Mouse (Mus musculus): Measurements from ENCODE around the gene Ssbp2. TPM values are rescaled to one million over a fixed set of nuclear protein-coding genes. Genes with fewer than 3 reads are reported as not detected.

Ssbp2 gene
- polyA plus RNA-seq, 1 experiment: 119 TPM

DNA sequence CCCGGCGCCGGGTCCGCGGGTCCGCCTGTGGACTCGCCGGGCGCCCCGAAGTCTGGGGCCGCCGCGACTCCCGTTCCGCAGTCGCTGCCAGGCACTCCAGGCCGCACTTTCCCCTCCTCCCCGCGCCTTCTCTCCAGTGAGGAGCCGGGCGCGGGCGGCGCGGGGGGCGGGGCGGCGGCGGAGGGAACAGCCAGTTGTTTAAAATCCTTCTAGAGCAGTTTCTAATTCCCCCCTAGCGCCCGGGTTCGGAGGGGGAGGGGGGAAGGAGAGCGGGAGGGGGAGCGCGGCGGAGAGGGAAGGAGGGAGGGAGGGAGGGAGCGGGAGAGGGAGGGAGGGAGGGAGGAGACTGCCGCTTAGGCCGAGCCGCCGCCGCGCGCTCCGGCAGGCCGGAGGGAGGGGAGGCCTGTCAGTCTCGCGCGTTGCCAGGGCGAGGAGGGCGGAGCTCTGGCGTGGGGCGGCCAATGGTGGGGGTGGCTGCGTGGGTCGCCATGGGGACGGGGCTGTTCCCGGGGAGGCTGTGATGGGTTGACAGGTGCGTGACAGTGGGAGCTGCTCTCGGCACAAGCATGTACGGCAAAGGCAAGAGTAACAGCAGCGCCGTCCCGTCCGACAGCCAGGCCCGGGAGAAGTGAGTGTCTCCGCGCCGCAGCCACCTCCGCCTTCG lies 670 bp downstream of the Ssbp2 start:
- DNase-seq (ENCODE audit: extremely low spot score in 1 of 2, low spot score in 1 of 2): peak; percentile 97 to 100

- DNase-seq (ENCODE audit: extremely low spot score in 1 of 2, low spot score in 1 of 2): no peak
Measured at GRCm38 (mm10) chr13:91461299-91461698, 1.2 kb downstream of the Ssbp2 start.

- DNase-seq (ENCODE audit: extremely low spot score in 1 of 2, low spot score in 1 of 2): peak in 1 of 2 experiments; percentile 34
Measured at GRCm38 (mm10) chr13:91461711-91462351, 1.7 kb downstream of the Ssbp2 start.

DNA sequence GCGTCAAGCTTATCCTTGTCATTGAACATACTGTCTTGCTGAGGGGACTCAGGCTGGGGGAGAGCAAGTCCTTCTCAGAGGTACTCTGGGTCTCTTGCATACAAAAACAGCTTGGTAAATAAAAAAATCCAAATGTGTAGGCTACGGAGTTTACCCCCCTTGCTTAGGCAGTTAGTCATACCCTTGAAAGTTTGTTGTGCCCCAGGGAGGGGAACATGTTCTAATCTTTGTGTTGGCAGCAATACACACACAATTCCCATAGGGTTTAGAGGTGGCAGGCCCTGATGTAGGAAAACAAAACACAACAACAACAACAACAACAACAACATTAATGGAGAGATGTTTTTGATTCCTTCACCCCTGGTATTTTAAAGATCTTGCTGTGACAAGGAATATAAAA lies 2.3 kb downstream of the Ssbp2 start:
- DNase-seq (ENCODE audit: extremely low spot score in 1 of 2, low spot score in 1 of 2): no peak

DNA sequence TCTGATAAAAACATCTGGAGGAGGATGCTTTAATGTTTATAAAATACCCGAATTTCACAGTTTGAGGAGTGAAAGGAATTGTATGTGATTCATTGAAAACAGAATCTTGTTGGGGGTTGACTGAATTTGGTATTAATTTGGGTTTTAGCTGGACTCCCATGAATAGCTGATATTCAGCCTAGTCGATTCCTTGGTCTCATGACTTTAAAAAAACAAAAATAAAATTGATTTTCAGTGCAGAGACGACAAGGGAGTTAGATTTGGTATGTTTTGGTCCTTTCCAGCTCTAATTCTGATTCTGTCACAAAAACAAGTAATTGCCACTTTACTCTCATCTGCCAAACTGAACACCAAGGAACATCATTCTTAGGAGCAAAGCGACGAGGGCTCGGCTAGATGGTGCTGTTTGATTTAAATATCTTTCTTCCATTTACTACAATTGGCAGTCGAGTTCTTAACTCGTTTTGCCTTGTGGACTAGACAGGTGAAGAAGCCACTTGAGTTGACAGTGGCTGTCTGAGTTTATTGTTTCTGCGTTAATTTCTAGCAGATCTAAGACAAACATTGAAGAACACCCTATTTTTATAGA lies 2.9 kb downstream of the Ssbp2 start:
- peak in 1 of 2 experiments; percentile 67 for DNase-seq (ENCODE audit: extremely low spot score in 1 of 2, low spot score in 1 of 2)

DNA sequence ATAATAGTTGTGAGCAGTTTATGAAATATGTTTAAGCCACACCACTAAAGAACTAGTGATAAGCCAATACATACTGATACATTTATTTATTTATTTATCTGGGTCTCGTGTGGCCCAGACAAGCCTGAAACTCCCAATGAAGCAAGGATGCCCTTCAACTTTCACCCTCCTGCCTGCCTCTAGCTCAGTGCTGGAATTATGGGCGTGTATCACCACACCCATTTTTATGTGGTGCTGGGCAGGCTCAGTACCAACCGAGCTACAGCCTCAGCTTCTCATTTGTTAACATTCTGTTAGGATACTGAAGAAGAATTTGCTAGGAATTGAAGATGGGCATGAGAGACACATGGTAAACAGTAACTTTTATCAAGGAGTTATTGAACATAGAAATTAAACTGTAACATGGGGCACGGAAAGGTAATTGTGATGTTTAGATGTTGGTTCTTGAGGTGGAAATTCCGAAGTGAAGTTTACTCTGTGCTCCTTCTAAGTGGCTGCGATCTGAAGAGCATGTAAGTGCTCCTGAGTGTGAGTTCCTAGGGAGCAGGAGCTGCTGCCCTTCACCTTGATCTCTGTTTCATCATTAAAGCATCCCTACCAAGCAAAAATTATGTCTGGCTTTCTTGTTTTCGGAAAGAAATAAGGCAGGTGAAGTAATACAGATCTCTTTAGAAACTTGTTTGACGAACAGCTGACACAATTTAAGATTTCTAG lies 5.1 kb downstream of the Ssbp2 start:
- no peak for DNase-seq (ENCODE audit: extremely low spot score in 1 of 2, low spot score in 1 of 2)

- DNase-seq (ENCODE audit: extremely low spot score in 1 of 2, low spot score in 1 of 2): no peak
Measured at GRCm38 (mm10) chr13:91471566-91471965, 11.5 kb downstream of the Ssbp2 start.

- no peak for DNase-seq (ENCODE audit: extremely low spot score in 1 of 2, low spot score in 1 of 2)
Measured at GRCm38 (mm10) chr13:91471980-91472379, 11.9 kb downstream of the Ssbp2 start.

DNA sequence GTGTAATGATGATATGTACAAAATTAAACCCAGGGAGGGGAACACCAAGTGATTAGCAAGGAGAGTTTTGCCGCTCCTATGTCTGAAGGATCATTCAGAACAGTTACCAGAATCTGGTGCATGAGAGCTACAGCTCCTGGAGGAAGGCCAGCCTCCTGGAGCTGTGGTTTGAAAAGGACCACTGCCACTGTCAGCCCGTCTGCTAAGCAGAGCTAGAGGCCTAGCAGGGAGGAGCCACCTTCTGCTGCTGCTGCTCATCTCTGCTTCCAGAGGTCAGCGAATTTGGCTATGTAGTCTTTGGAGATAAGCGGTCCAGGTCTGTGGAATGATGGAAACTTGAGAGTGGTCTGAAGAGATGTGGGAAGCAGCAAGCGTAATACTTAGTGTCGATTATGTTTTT lies 13.4 kb downstream of the Ssbp2 start:
- no peak for DNase-seq (ENCODE audit: extremely low spot score in 1 of 2, low spot score in 1 of 2)

- DNase-seq (ENCODE audit: extremely low spot score in 1 of 2, low spot score in 1 of 2): no peak
Measured at GRCm38 (mm10) chr13:91474027-91474426, 13.9 kb downstream of the Ssbp2 start.

DNA sequence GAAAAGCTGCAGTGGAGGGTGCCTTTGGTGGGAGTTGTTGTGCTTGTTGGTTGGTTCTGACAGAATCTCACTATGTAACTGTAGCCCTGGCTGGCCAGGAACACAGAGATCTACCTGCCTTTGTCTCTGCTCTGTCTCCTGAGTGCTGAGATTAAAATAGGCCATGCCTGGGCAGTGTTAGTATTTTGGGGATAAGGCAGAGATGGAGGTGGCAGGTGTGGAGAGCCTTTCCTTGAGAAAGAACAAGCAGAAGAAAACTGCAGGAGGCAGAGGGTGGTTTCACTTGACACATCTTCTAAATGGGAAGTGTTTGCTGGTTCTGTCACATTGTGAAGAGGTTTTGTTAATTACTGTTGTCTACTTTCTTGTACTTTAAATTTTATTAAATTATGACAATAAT lies 15.8 kb downstream of the Ssbp2 start:
- DNase-seq (ENCODE audit: extremely low spot score in 1 of 2, low spot score in 1 of 2): no peak

GRCm38 (mm10) chr13:91476596-91477100 lies 16.6 kb downstream of the Ssbp2 start:
- no peak for DNase-seq (ENCODE audit: extremely low spot score in 1 of 2, low spot score in 1 of 2)

DNA sequence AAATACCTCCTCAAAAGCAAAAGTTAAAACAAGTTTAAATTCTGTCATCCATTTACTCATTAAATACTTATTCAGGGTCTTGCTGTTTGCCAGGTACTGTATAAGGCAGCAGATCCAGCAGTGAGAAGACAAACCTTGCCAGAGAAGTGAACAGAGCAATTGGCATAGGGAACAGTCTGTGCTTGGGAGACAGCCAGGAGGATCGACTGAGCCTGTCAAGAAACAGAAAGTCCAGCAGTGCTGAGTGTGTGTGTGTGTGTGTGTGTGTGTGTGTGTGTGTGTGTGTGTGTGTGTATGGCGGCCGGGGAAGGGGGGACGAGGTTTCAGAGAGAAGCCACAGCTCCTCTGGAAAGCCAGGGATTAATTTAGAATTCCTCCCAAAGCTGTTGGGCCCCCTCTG lies 17.9 kb downstream of the Ssbp2 start:
- peak in 1 of 2 experiments; percentile 51 for DNase-seq (ENCODE audit: extremely low spot score in 1 of 2, low spot score in 1 of 2)

DNA sequence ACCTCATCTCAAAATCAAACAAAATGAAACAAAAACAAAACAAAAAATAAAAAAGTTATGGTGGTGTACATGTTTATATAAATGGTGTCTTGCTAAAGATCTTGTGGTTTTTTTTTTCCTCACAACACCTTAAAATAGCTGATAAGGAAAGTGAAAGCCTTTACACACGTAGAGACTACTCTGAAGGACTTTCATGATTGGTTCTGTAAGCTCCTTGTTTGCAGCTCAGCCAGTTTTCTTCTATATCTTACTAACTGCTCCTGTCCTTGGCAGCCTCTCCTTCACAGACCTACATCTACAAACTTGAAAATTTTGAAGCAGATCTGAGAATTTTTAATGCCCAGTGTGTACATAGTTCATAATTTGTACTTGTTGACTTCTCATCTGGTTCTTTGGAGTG lies 24.2 kb downstream of the Ssbp2 start:
- no peak for DNase-seq (ENCODE audit: extremely low spot score in 1 of 2, low spot score in 1 of 2)

GRCm38 (mm10) chr13:91492133-91492532 lies 32.0 kb downstream of the Ssbp2 start:
- DNase-seq (ENCODE audit: extremely low spot score in 1 of 2, low spot score in 1 of 2): no peak

- no peak for DNase-seq (ENCODE audit: extremely low spot score in 1 of 2, low spot score in 1 of 2)
Measured at GRCm38 (mm10) chr13:91497055-91497454, 37.0 kb downstream of the Ssbp2 start.

GRCm38 (mm10) chr13:91501735-91502134 lies 41.7 kb downstream of the Ssbp2 start:
- no peak for DNase-seq (ENCODE audit: extremely low spot score in 1 of 2, low spot score in 1 of 2)

GRCm38 (mm10) chr13:91502642-91503373 lies 42.7 kb downstream of the Ssbp2 start:
- no peak for DNase-seq (ENCODE audit: extremely low spot score in 1 of 2, low spot score in 1 of 2)

GRCm38 (mm10) chr13:91508991-91509390 lies 48.9 kb downstream of the Ssbp2 start:
- DNase-seq (ENCODE audit: extremely low spot score in 1 of 2, low spot score in 1 of 2): no peak

GRCm38 (mm10) chr13:91509467-91509866 lies 49.4 kb downstream of the Ssbp2 start:
- no peak for DNase-seq (ENCODE audit: extremely low spot score in 1 of 2, low spot score in 1 of 2)

DNA sequence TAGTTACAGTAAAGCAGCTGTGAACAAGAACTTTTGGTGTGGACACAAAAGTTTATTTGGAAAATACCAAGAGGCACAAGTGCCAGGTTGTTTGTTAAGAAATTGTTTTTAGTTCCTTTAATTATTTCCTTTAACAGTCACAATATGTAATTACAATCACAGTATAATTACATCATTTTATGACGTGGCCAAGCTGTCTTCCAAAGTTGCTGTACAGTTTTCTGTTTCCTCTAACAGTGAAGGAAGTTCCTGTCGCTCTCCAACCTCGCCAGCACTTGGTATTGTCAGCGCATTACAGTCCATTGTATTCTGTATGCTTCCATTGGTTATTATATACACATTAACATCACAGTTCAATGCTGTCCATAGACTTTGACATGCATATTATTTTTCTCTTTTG lies 54.9 kb downstream of the Ssbp2 start:
- no peak for DNase-seq (ENCODE audit: extremely low spot score in 1 of 2, low spot score in 1 of 2)
